Mouse (Mus musculus) stomach, embryonic 16.5 days (tissue): ENCODE data around the gene Tmem102. TPM values are rescaled to one million over a fixed set of nuclear protein-coding genes. Genes with fewer than 3 reads are reported as not detected.
A peak's percentile ranks its signal among the peaks of the same experiment; 100 is the strongest.

Experiments used
- ATAC-seq: fragments of 200-750 bp; cut with Nextera tagmentation; 2 replicates; pipeline ENCODE4 v1.8.0; 2017; ENCODE audit warnings: moderate number of reproducible peaks, moderate TSS enrichment; ENCODE audit not compliant: insufficient read depth, low FRiP score
- H3K27ac ChIP-seq: fragments of 300-500 bp; sonication (generic); 2 replicates; pipeline ENCODE4 v1.5.1; 2014; ENCODE audit warnings: low read length
- H3K27me3 ChIP-seq: fragments of 300-500 bp; sonication (generic); 2 replicates; pipeline ENCODE4 v1.6.1; 2014; ENCODE audit warnings: low read length, control low read depth, mixed read lengths; ENCODE audit not compliant: control insufficient read depth, insufficient read depth
- H3K36me3 ChIP-seq: fragments of 300-500 bp; sonication (generic); 2 replicates; pipeline ENCODE4 v1.6.1; 2014; ENCODE audit warnings: low read length; ENCODE audit not compliant: control insufficient read depth, insufficient read depth
- H3K4me1 ChIP-seq: fragments of 300-500 bp; sonication (generic); 2 replicates; pipeline ENCODE4 v1.6.1; 2014; ENCODE audit warnings: low read length, control low read depth, mixed read lengths; ENCODE audit not compliant: control insufficient read depth, insufficient read depth
- H3K4me2 ChIP-seq: fragments of 300-500 bp; sonication (generic); 2 replicates; pipeline ENCODE4 v1.6.1; 2014; ENCODE audit warnings: low read depth, low read length, mixed read lengths
- H3K4me3 ChIP-seq: fragments of 300-500 bp; sonication (generic); replicated peaks from 2 replicates; pipeline ENCODE4 v1.5.1; 2014; ENCODE audit warnings: mild to moderate bottlenecking, low read length
- H3K9ac ChIP-seq: fragments of 300-500 bp; sonication (generic); 2 replicates; pipeline ENCODE4 v1.6.1; 2014; ENCODE audit warnings: low read length
- H3K9me3 ChIP-seq: fragments of 300-500 bp; sonication (generic); replicated peaks from 2 replicates; pipeline ENCODE4 v1.6.1; 2016; ENCODE audit warnings: low read length, control low read depth; ENCODE audit not compliant: control insufficient read depth
- WGBS: fragments of 180-500 bp; shearing (Covaris S2); extraction: QIAGEN DNeasy Blood & Tissue Kit; methylation state at CpG from one replicate; pipeline ENCODE4 v1.1.7; 2014; 5-methylcytosine and 5-hydroxymethylcytosine counted together
- polyA plus RNA-seq: library from polyadenylated mRNA; unstranded; fragments of >200 nt; fragmentation: Nextera tagmentation; extraction: Ambion mirVana; gene quantifications from 2 replicates; pipeline ENCODE4 v1.2.1, GENCODE M21; 2015

The Tmem102 gene
- polyA plus RNA-seq, 1 experiment from 2014 or later, result 14.2 TPM

DNA sequence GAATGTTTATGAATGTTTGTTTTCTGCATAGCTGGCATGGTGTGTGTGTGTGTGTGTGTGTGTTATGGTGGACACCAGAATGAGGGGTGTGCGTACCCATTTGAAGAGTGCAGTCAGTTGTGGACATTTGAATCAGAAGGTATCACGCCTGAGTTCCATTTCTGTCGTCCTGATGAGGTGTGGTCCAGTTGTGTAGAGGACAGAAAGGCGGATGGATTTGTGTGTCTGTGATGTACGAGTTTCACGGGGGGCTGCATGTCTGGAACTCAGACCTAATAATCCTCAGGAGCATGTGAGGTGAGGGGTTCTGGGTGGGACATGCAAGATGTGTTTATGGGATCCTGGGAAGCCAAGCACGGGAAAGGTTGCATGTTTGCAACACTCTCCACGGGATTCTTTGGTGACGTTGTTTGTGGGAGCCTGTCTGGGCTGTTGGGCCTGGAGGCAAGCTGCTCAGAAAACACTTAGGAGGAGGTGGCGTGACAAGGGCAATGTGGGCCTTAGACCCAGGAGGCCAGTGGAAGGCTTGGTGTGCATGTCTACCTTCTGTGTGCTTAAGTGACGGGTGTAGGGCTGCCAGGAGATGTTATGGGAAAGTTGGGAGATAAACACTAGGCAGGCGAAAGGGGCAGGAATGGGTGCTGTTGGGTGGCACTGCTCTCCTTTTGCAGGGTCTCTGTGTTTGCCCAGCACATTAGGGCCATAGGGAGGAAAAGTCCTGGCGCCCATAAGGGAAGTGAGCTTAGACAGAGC is 38.4 kb downstream of the Tmem102 start:
- Histone ChIP-seq H3K4me3 (peak overlapping the region; percentile 76), H3K9ac (peak overlapping the region; percentile 97), H3K4me2 (peak overlapping the region; percentile 78), H3K9me3 (no peaks in the 10 kb centered on the region), H3K36me3 (no peaks in the 10 kb centered on the region), H3K27me3 (no peaks in the 10 kb centered on the region), H3K27ac (peak overlapping the region; percentile 89), H3K4me1 (peaks cover 23% of the 10 kb centered on the region)
- ATAC-seq, result no peak
- 52% methylated on average over 13 of the region's 13 CpGs for WGBS

- H3K4me3 ChIP-seq, result peak overlapping the region; percentile 76
- no peaks in the 10 kb centered on the region for H3K27me3 ChIP-seq
- peak; percentile 84 for ATAC-seq
- H3K4me2 ChIP-seq, result peak overlapping the region; percentile 78
- H3K27ac ChIP-seq, result peak overlapping the region; percentile 89
- no peaks in the 10 kb centered on the region for H3K9me3 ChIP-seq
- H3K36me3 ChIP-seq, result no peaks in the 10 kb centered on the region
- H3K4me1 ChIP-seq, result peaks cover 23% of the 10 kb centered on the region
- H3K9ac ChIP-seq, result peak overlapping the region; percentile 97
- WGBS, result under 1% methylated on average over 36 of the region's 37 CpGs
Measured at GRCm38 (mm10) chr11:69766126-69766609, 39.3 kb downstream of the Tmem102 start.

DNA sequence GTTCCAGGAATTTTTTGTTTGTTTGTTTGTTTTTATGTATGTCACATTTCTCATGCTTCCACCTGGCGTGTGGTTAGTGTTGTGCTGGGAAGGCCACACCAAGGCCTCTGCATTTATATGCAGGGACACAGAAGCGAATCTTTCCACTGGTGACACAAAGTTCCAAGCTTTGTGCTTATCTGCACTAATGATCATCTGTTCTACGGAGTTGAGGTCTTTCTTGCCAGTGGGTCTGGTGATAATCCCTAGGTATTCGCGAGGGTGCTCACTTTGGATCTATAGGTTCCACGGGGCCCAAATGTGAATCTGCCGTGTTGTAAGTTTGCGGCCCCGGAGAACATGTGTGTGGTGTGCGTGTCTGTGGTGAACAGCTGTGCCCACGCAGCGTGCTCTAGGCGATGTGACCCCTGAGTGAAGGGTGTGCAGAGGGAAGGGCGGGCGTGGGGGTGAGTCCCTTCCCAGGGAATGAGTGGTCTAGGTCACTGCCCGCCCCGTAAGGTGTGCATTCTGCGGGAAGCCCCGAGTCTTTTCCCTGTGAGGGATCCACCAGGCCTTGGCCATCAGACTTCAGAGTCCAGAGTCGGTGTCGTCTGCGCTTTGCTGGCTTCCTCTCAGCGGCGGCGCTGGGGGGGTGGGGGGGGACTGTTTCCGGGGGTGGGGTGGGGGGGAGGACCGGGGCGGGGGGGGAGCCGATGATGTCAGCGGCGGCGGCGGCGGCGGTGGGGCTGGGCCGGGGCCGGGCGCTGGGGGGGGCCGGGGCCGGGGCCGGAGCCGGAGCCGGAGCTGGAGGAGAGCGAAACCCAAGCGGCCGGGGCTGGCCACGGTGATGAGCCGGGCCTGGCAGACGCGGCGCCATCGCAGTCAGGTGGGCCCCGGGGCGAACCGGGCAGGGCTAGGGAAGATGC is 40.0 kb downstream of the Tmem102 start, which contains the start of gene Zbtb4:
Gene Zbtb4, plus strand, starts transcription at position 692 of the 905 bp plus-strand sequence.
- ATAC-seq, result peak; percentile 65
- 12% methylated on average over 50 of the region's 55 CpGs for WGBS
- Histone ChIP-seq H3K27ac (peak within 1 kb of the TSS; percentile 89), H3K9me3 (no peaks in the 10 kb centered on the region), H3K9ac (peak within 1 kb of the TSS; percentile 97), H3K4me2 (peak within 1 kb of the TSS; percentile 78), H3K4me1 (peaks cover 25% of the 10 kb centered on the region), H3K36me3 (no peaks in the 10 kb centered on the region), H3K27me3 (no peaks in the 10 kb centered on the region), H3K4me3 (peak within 1 kb of the TSS; percentile 76)

DNA sequence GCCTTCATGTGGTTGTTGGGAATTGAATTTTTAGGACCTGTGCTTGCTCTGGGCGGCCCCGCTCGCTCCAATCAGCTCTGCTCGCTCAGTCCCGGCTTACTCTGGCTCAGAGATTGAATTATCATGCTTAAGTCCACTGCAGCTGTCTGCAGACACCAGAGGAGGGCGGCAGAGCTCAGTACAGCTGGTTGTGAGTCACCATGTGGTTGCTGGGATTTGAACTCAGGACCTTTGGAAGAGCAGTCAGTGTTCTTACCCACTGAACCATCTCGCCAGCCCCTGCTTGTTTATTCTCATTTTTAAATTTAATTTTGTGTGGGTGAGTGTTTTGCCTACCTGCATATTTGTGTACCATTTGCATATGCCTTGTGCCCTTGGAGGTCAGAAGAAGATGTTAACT is 41.9 kb downstream of the Tmem102 start:
- Histone ChIP-seq H3K27ac (no peak overlapping the region), H3K9ac (no peak overlapping the region), H3K4me1 (peaks cover 35% of the 10 kb centered on the region), H3K4me3 (no peak overlapping the region), H3K36me3 (no peaks in the 10 kb centered on the region), H3K9me3 (no peaks in the 10 kb centered on the region), H3K27me3 (no peaks in the 10 kb centered on the region), H3K4me2 (no peak overlapping the region)
- 71% methylated on average over 7 of the region's 7 CpGs for WGBS
- ATAC-seq, result no peak

DNA sequence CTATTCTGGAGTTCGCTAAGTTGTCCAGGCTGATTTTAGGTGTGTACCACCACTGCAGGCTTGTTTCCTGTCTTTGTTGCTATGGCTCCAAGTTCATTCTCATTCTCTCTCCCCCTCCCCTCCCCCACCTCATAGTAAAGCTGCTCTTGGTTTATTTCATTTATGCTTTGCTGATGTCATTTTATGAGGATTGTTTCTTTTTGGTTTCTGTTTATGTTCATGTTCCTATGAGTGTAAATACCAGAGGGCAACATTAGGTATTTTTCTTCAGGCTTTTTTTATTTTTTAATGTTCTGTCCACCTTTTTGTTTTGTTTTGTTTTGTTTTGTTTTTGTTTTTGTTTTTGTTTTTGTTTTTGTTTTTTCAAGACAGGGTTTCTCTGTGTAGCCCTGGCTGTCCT is 43.6 kb downstream of the Tmem102 start, which contains the start of gene Slc35g3:
Gene Slc35g3, minus strand, starts transcription at position 101 of the 400 bp plus-strand sequence.
- Histone ChIP-seq H3K4me3 (no peak within 1 kb of the TSS), H3K4me1 (peaks cover 28% of the 10 kb centered on the region), H3K36me3 (no peaks in the 10 kb centered on the region), H3K9ac (peak within 1 kb of the TSS; percentile 21; the same call in 1 of the 2 replicates), H3K4me2 (no peak within 1 kb of the TSS), H3K27ac (no peak within 1 kb of the TSS; the same call in 1 of the 2 replicates), H3K9me3 (no peaks in the 10 kb centered on the region), H3K27me3 (no peaks in the 10 kb centered on the region)
- 67% methylated on average over 1 of the region's 1 CpGs for whole genome bisulfite sequencing
- no peak for ATAC-seq

DNA sequence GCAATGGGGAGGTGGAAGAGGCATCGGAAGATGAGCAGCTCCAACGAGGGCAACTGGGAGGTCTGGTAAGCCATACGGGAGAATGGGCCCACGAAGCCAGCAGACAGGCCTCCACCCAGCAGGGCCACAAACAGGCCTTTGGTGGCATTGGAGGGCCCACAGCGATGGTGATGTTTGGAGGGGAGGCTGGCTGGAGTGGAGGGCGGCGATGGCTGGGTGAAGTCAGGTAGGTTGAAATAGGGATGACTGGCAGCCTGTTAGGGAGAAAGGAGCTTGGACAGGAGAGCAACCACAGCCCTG is 44.6 kb downstream of the Tmem102 start:
- H3K4me3 ChIP-seq, result no peak overlapping the region
- no peaks in the 10 kb centered on the region for H3K9me3 ChIP-seq
- H3K4me1 ChIP-seq, result peaks cover 30% of the 10 kb centered on the region
- no peaks in the 10 kb centered on the region for H3K36me3 ChIP-seq
- 91% methylated on average over 7 of the region's 7 CpGs for WGBS
- H3K9ac ChIP-seq, result peak overlapping the region; percentile 21; the same call in 1 of the 2 replicates
- ATAC-seq, result no peak
- no peak overlapping the region; the same call in 1 of the 2 replicates for H3K27ac ChIP-seq
- no peaks in the 10 kb centered on the region for H3K27me3 ChIP-seq
- H3K4me2 ChIP-seq, result no peak overlapping the region

GRCm38 (mm10) chr11:69760160-69760900 is 45.1 kb downstream of the Tmem102 start:
- H3K36me3 ChIP-seq, result no peaks in the 10 kb centered on the region
- H3K9ac ChIP-seq, result peak overlapping the region; percentile 81
- peaks cover 32% of the 10 kb centered on the region for H3K4me1 ChIP-seq
- H3K9me3 ChIP-seq, result no peaks in the 10 kb centered on the region
- WGBS, result 79% methylated on average over 14 of the region's 14 CpGs
- H3K4me2 ChIP-seq, result peak overlapping the region; percentile 57
- no peak for ATAC-seq
- H3K27me3 ChIP-seq, result no peaks in the 10 kb centered on the region
- H3K4me3 ChIP-seq, result peak overlapping the region; percentile 77; the same call in 1 of the 2 replicates
- peak overlapping the region; percentile 92 for H3K27ac ChIP-seq

- Histone ChIP-seq H3K27me3 (no peaks in the 10 kb centered on the region), H3K4me2 (peak overlapping the region; percentile 57), H3K4me3 (peak overlapping the region; percentile 77), H3K9ac (peak overlapping the region; percentile 81), H3K4me1 (peaks cover 35% of the 10 kb centered on the region), H3K9me3 (no peaks in the 10 kb centered on the region), H3K36me3 (no peaks in the 10 kb centered on the region), H3K27ac (peak overlapping the region; percentile 92)
- WGBS, result under 1% methylated on average over 37 of the region's 37 CpGs
- ATAC-seq, result peak; percentile 89
Measured at GRCm38 (mm10) chr11:69758971-69759721, 46.3 kb downstream of the Tmem102 start.
